Mouse (Mus musculus) layer of hippocampus, postnatal 36 days (tissue): ENCODE results near the gene Tbc1d4. TPM values are rescaled to one million over a fixed set of nuclear protein-coding genes. Genes with fewer than 3 reads are reported as not detected.
"Not testable (repeated sequence)": the region's sequence is repeated elsewhere in the genome, so short reads cannot be mapped to it uniquely, and the experiment has no call there.

Experiments
- DNase-seq, 2 experiments: peaks; one replicate each; pipeline ENCODE4 v3.0.0; 2022
- total RNA-seq, 2 experiments: library from RNA; stranded (reverse); gene quantifications; 2 replicates each; pipeline ENCODE4 v1.2.3; 2021

The Tbc1d4 gene
- total RNA-seq, 2 experiments from 2014 or later = 9.2 to 10.9 TPM

GRCm38 (mm10) chr14:101595301-101596080 lies 13.5 kb downstream of the Tbc1d4 start:
- DNase-seq = no peak

- no peak for DNase-seq
Observed at GRCm38 (mm10) chr14:101594001-101594400, 15.0 kb downstream of the Tbc1d4 start.

- DNase-seq = no peak
Observed at GRCm38 (mm10) chr14:101593340-101593739, 15.7 kb downstream of the Tbc1d4 start.

GRCm38 (mm10) chr14:101591101-101591500 lies 17.9 kb downstream of the Tbc1d4 start:
- DNase-seq = no peak

- DNase-seq = not testable (repeated sequence)
Observed at GRCm38 (mm10) chr14:101588209-101588991, 20.6 kb downstream of the Tbc1d4 start.

GRCm38 (mm10) chr14:101587366-101588040 lies 21.5 kb downstream of the Tbc1d4 start:
- not testable (repeated sequence) for DNase-seq

GRCm38 (mm10) chr14:101586096-101586495 lies 22.9 kb downstream of the Tbc1d4 start:
- DNase-seq = no peak

GRCm38 (mm10) chr14:101575651-101576050 lies 33.3 kb downstream of the Tbc1d4 start:
- DNase-seq = no peak

GRCm38 (mm10) chr14:101574536-101574935 lies 34.5 kb downstream of the Tbc1d4 start:
- DNase-seq = no peak

GRCm38 (mm10) chr14:101573107-101573614 lies 35.8 kb downstream of the Tbc1d4 start:
- no peak for DNase-seq

- no peak for DNase-seq
Observed at GRCm38 (mm10) chr14:101568828-101569227, 40.2 kb downstream of the Tbc1d4 start.

GRCm38 (mm10) chr14:101566717-101567116 lies 42.3 kb downstream of the Tbc1d4 start:
- no peak for DNase-seq

GRCm38 (mm10) chr14:101565661-101566060 lies 43.3 kb downstream of the Tbc1d4 start:
- no peak for DNase-seq

- peak; percentile 7 to 24 for DNase-seq
Observed at GRCm38 (mm10) chr14:101561251-101561701, 47.7 kb downstream of the Tbc1d4 start.

GRCm38 (mm10) chr14:101559446-101559845 lies 49.5 kb downstream of the Tbc1d4 start:
- DNase-seq = no peak

GRCm38 (mm10) chr14:101548885-101549573 lies 60.0 kb downstream of the Tbc1d4 start:
- no peak for DNase-seq

- no peak for DNase-seq
Observed at GRCm38 (mm10) chr14:101541863-101542262, 67.1 kb downstream of the Tbc1d4 start.

- DNase-seq = no peak
Observed at GRCm38 (mm10) chr14:101541141-101541540, 67.8 kb downstream of the Tbc1d4 start.

- DNase-seq = no peak
Observed at GRCm38 (mm10) chr14:101540466-101540865, 68.5 kb downstream of the Tbc1d4 start.

GRCm38 (mm10) chr14:101537906-101538305 lies 71.1 kb downstream of the Tbc1d4 start:
- no peak for DNase-seq

GRCm38 (mm10) chr14:101537413-101537812 lies 71.6 kb downstream of the Tbc1d4 start:
- no peak for DNase-seq

GRCm38 (mm10) chr14:101532090-101532695 lies 76.8 kb downstream of the Tbc1d4 start:
- no peak for DNase-seq
